Mouse (Mus musculus): ENCODE data around the gene Kcnk1.

Kcnk1 gene

DNA sequence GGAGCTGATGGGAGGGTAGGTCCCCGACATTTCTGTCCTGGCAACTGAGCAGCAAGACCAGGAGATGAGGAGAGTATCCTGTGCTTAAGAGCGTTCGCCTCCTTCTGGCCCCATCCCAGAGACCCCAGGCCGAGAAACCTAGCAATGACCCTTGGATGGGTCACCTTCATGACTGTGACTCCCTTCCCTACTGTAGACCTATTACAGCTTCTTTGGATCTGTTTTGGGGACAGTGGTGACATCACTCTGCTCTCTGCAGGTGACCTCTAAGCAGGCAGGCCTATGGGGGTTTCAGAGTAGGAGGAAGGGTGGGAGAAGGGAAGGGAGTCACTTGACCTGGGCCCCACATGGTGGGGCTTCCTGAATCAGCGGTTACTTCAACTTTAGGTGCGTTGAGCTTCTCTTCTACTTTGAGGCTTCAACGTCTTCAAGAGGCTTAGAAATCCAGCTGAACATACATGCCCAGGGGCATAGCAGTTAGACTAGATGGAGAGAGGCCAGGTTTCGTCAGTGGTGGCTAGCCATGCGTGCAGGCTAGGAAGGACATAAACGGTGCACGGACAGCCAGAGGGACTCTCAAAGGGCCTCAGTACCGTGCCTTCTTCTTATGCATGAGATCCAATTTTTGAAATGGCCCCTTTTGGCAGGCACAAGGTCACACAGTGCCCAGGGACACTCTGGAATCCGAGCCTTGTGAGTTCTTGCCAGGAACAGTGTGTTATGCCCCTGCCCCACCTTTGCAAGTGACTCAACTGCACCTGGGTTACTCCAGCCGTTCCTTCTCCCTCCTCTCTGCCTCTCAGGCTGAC lies 1.3 kb downstream of the Kcnk1 start:
- DNase-seq (ENCODE audit: low spot score), result no peak

- no peak for DNase-seq (ENCODE audit: low spot score)
These were observed 2.0 kb downstream of the Kcnk1 start for GRCm38 (mm10) chr8:125996980-125997379.

GRCm38 (mm10) chr8:125997550-125997949 lies 2.6 kb downstream of the Kcnk1 start:
- no peak for DNase-seq (ENCODE audit: low spot score)

GRCm38 (mm10) chr8:125999842-126000395 lies 4.9 kb downstream of the Kcnk1 start:
- no peak for DNase-seq (ENCODE audit: low spot score)

GRCm38 (mm10) chr8:126003546-126003945 lies 8.6 kb downstream of the Kcnk1 start:
- no peak for DNase-seq (ENCODE audit: low spot score)

- DNase-seq (ENCODE audit: low spot score), result no peak
These were observed 10.0 kb downstream of the Kcnk1 start for GRCm38 (mm10) chr8:126004953-126005352.

DNA sequence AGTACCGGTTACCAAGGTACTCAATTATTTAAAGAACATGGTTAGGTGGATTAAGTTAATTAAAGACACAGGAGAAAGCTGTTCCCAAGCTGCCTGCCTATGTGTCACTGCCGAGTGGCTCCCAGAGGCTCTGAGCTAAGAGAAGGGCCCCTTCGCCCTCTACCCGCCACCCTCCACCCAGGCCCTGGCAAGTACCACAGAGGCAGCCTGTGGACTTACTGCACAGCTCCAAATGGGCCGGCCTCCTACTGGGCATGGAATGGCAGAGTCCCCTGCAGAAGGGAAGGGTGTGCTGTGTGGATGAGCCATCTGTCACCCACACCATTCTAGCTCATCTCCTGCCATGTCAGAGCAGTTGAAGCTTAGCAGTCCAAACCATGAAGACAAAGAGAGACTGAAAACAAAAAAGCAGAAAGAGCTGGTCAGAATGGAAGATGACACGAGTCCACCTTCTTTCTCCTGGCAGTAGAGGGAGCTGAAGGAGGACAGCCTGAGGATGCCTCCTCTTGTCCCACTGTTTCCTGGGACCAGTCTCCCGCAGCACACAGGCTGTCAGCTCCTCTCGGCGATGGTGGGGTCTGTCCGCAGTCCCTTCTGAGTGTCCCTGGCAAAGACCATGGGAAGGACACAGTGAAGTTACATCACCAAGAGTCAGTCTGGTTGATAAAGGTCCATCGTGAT lies 11.5 kb downstream of the Kcnk1 start:
- DNase-seq (ENCODE audit: low spot score), result no peak

- DNase-seq (ENCODE audit: low spot score), result no peak
These were observed 12.8 kb downstream of the Kcnk1 start for GRCm38 (mm10) chr8:126007538-126008330.

- no peak for DNase-seq (ENCODE audit: low spot score)
These were observed 14.0 kb downstream of the Kcnk1 start for GRCm38 (mm10) chr8:126008945-126009344.

DNA sequence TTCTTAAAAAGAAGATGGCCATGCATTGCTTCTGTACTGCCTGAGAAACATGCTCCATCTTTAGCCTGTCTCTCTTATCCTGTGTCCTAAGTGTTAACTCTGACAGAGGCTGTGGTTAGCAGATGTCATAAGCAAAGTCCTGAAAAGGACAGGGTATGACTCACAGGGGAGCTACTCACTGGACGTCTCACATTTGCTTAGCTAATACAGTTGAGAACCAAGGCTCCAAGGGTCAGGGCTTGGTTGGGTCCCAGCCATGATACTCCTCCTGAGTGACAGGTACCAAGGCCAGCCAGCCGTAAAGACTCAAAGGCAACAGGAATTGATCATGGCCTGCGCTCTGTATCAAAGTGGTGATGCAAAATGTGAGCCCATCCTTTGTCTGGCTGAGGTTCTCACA lies 15.9 kb downstream of the Kcnk1 start:
- DNase-seq (ENCODE audit: low spot score), result no peak

DNA sequence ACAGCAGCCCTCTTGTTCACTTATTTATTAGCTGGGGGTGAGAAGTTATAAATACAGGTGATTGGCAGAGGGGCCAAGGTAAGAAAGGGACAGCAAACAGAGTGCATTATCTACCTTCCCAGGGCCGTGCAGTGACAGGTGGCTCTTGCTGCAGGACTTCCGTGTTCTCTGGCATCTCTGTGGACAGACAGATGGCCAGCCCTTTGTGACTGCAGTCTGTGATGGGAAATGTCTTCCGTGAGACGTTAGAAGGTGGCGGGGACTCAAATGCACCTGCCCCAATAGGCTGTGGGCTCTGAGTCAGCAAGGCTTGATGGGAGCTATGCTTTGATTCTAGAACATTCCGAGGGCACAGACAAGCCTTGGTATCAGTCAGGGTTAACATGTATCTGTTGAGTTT lies 17.4 kb downstream of the Kcnk1 start:
- DNase-seq (ENCODE audit: low spot score), result no peak

DNA sequence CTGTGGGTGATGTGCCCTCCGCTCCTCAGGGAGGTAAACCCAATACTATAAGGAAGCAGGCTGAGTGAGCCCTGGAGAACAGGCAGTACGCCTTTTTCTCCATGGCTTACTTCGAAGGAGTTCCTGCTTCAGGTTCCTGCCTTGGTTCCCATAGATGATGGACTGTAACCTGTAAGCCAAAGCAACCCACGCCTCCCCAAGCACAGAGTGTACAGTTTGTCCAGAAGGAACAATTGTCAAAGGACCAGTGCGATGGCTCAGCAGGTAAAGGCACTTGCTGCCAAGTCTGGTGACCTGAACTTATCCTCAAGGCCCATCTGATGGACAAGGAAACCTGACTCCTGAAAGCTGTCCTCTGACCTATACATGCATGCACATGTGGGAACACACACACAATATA lies 18.7 kb downstream of the Kcnk1 start:
- DNase-seq (ENCODE audit: low spot score), result no peak

DNA sequence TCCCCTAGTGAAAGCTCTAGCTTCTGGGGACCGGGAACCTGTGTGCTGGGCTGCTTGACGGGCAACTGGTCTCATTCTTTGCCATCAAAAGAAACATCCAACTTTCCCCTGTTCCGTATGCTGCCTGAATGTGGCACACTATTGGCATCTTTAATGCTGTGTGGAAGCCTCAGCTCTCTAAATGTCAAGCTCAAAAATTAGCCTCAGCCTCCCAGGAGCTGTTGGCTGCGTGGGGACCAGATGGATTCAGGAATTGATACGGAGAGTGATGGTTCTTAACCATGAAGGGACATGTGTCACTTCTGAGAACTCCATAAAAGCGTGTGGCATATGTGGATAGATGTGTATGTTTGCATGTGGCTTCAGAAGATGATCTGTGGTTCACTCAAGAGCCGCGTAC lies 27.0 kb downstream of the Kcnk1 start:
- no peak for DNase-seq (ENCODE audit: low spot score)

DNA sequence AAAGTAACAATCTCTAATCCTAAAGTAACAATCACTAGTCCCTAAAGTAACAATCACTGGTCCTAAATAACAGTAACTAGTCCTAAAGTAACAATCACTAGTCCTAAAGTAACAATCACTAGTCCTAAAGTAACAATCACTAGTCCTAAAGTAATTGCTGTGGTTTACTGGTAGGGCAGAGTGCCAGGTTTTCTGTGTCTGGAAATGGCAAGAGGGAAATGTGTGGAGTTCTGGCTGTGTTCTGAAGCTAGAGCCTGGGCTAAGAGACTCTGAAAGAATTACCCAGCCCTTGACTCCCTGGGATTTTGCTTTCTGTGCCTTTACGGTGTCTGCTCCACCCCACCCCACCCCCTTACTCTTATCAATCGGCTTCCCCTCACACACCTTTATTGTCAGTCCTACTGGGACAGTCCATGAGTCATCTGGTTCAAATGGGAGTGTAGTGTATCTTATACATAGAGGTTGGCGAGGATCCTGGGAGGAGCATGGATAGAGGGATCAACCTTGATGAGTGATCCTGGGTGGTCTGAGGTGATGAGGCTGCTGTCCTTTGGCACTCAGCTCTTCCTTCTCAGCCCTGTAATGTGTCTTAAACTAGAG lies 28.8 kb downstream of the Kcnk1 start:
- DNase-seq (ENCODE audit: low spot score), result no peak

GRCm38 (mm10) chr8:126024891-126025290 lies 29.9 kb downstream of the Kcnk1 start:
- no peak for DNase-seq (ENCODE audit: low spot score)

- no peak for DNase-seq (ENCODE audit: low spot score)
These were observed 31.2 kb downstream of the Kcnk1 start for GRCm38 (mm10) chr8:126026121-126026520.

DNA sequence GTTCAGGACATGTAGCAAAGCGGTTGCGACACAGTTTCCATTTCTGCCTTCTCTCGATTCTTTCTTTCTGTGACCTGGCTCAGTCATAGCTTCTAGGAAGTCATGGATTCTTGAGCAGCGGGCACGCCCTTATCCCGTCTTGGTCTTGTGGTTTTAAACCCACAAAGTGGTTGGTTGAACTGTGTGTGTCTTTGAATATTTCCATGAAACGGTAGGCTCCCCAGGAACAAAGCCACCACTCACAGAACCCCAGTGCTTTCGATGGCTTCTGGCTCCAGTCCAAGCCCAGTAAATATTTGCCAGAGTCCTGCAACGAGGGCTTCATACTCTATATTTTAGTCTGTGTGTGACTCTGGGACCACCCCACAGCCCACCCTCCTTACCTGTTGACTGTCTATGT lies 31.6 kb downstream of the Kcnk1 start:
- DNase-seq (ENCODE audit: low spot score), result no peak

GRCm38 (mm10) chr8:126027486-126027885 lies 32.5 kb downstream of the Kcnk1 start:
- DNase-seq (ENCODE audit: low spot score), result no peak

GRCm38 (mm10) chr8:126028941-126029340 lies 34.0 kb downstream of the Kcnk1 start:
- no peak for DNase-seq (ENCODE audit: low spot score)

GRCm38 (mm10) chr8:126032776-126033175 lies 37.8 kb downstream of the Kcnk1 start:
- no peak for DNase-seq (ENCODE audit: low spot score)

- no peak for DNase-seq (ENCODE audit: low spot score)
These were observed 40.1 kb downstream of the Kcnk1 start for GRCm38 (mm10) chr8:126035046-126035445.

DNA sequence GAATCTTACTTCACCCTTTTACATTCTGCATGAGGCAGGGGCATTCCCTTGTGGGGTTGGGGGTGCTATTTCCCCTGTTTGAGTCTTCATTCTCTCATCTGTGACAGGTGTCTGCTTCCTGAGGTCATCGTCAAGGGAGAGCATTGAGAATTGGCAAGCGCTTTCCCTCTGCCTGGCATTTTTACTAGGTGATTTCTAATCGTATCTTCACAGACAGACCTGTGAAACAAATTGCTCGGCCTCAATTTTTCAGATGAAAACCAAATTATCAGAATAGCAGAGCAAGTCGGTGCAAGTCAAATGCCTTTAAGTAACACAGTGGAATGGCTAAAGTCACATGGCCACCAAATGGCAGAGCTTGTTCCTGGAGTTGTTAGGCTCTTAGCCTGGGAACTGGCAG lies 41.4 kb downstream of the Kcnk1 start:
- no peak for DNase-seq (ENCODE audit: low spot score)

All from ovary, postnatal 14 days (tissue).